Mouse (Mus musculus) layer of hippocampus, postnatal 14 days (tissue): Measurements from ENCODE around the gene B4galt7. TPM values are rescaled to one million over a fixed set of nuclear protein-coding genes. Genes with fewer than 3 reads are reported as not detected.

Experiments
- total RNA-seq, 2 experiments: library from RNA; stranded (reverse); gene quantifications; 2 replicates each; pipeline ENCODE4 v1.2.3; 2021

The B4galt7 gene
- total RNA-seq, 2 experiments from 2014 or later = 22.5 to 22.8 TPM

Other genes with a start within 250 kb of the B4galt7 start
- 10 to 100 TPM; 52.4 to 53.9 TPM for gene Lman2, start 237.1 kb upstream of the B4galt7 start, total RNA-seq
- gene Rgs14, start 230.2 kb upstream of the B4galt7 start, total RNA-seq = 10 to 100 TPM; 58.6 to 63.4 TPM
- not detected for gene Slc34a1, start 201.7 kb upstream of the B4galt7 start, total RNA-seq
- gene Pfn3, start 184.7 kb upstream of the B4galt7 start, total RNA-seq = not detected
- gene F12, start 173.1 kb upstream of the B4galt7 start, total RNA-seq = under 1 TPM; 0.32 to 0.69 TPM
- 10 to 100 TPM; 74.2 to 76.8 TPM for gene Grk6, start 154.8 kb upstream of the B4galt7 start, total RNA-seq
- gene Prr7, start 135.6 kb upstream of the B4galt7 start, total RNA-seq = 10 to 100 TPM; 89.9 to 92.7 TPM
- gene Dbn1, start 111.8 kb upstream of the B4galt7 start, total RNA-seq = 100 to 1,000 TPM; 335 to 353 TPM
- 10 to 100 TPM; 69.4 to 78.9 TPM for gene Pdlim7, start 86.2 kb upstream of the B4galt7 start, total RNA-seq
- gene Dok3, start 70.6 kb upstream of the B4galt7 start, total RNA-seq = 1 to 10 TPM; 6.7 to 7.9 TPM
- gene Ddx41, start 63.2 kb upstream of the B4galt7 start, total RNA-seq = 10 to 100 TPM; 44.8 to 47.0 TPM
- 10 to 100 TPM; 64.8 to 67.7 TPM for gene Fam193b, start 28.8 kb upstream of the B4galt7 start, total RNA-seq
- 100 to 1,000 TPM; 132 to 133 TPM for gene Tmed9, start 26.2 kb upstream of the B4galt7 start, total RNA-seq
- 10 to 100 TPM; 48.7 TPM for gene Caml, start 23.1 kb downstream of the B4galt7 start, total RNA-seq
- 10 to 100 TPM; 46.0 to 50.8 TPM for gene Ddx46, start 35.1 kb downstream of the B4galt7 start, total RNA-seq
- gene B230219D22Rik, start 93.2 kb downstream of the B4galt7 start, total RNA-seq = 10 to 100 TPM; 79.5 to 82.6 TPM
- gene Txndc15, start 114.8 kb downstream of the B4galt7 start, total RNA-seq = 10 to 100 TPM; 63.3 to 67.4 TPM
- 10 to 100 TPM; 27.2 to 33.4 TPM for gene Pcbd2, start 127.5 kb downstream of the B4galt7 start, total RNA-seq
- gene Catsper3, start 184.7 kb downstream of the B4galt7 start, total RNA-seq = under 1 TPM; 0.25 to 0.29 TPM
- not detected for gene Pitx1, start 236.3 kb downstream of the B4galt7 start, total RNA-seq